Mouse (Mus musculus) limb, embryonic 14.5 days (tissue): ENCODE measurements around the gene Dna2. TPM values are rescaled to one million over a fixed set of nuclear protein-coding genes. Genes with fewer than 3 reads are reported as not detected.

ENCODE experiments used
- ATAC-seq: fragments of 200-750 bp; cut with Nextera tagmentation; 2 replicates; pipeline ENCODE4 v1.8.0; 2017; ENCODE audit warnings: low read depth, moderate number of reproducible peaks, moderate TSS enrichment; ENCODE audit not compliant: low FRiP score
- DNase-seq: peaks from one replicate; pipeline ENCODE4 v3.0.0-alpha.2; 2015; ENCODE audit warnings: low spot score
- H3K27ac ChIP-seq: fragments of 300-500 bp; sonication (generic); replicated peaks from 2 replicates; pipeline ENCODE4 v1.5.1; 2014; ENCODE audit warnings: low read depth, mild to moderate bottlenecking, low read length, moderate library complexity, mixed read lengths
- H3K27me3 ChIP-seq: fragments of 300-500 bp; sonication (generic); 2 replicates; pipeline ENCODE4 v1.6.1; 2014; ENCODE audit warnings: low read length, mixed read lengths; ENCODE audit not compliant: control insufficient read depth, insufficient read depth
- H3K36me3 ChIP-seq: fragments of 300-500 bp; sonication (generic); 2 replicates; pipeline ENCODE4 v1.6.1; 2014; ENCODE audit warnings: mild to moderate bottlenecking, low read length, moderate library complexity, mixed read lengths; ENCODE audit not compliant: control insufficient read depth, insufficient read depth
- H3K4me1 ChIP-seq: fragments of 300-500 bp; sonication (generic); 2 replicates; pipeline ENCODE4 v1.6.1; 2014; ENCODE audit warnings: antibody characterized with exemption, low read length, mixed read lengths; ENCODE audit not compliant: control insufficient read depth, insufficient read depth
- H3K4me2 ChIP-seq: fragments of 300-500 bp; sonication (generic); replicated peaks from 2 replicates; pipeline ENCODE4 v1.6.1; 2014; ENCODE audit warnings: low read depth, mild to moderate bottlenecking, low read length, moderate library complexity; ENCODE audit not compliant: severe bottlenecking
- H3K4me3 ChIP-seq: fragments of 300-500 bp; sonication (generic); replicated peaks from 2 replicates; pipeline ENCODE4 v1.5.1; 2014; ENCODE audit warnings: low read length
- H3K9ac ChIP-seq: fragments of 300-500 bp; sonication (generic); 2 replicates; pipeline ENCODE4 v1.6.1; 2014; ENCODE audit warnings: mild to moderate bottlenecking, low read depth, low read length, moderate library complexity; ENCODE audit not compliant: severe bottlenecking
- H3K9me3 ChIP-seq: fragments of 300-500 bp; sonication (generic); 2 replicates; pipeline ENCODE4 v1.6.1; 2016; ENCODE audit warnings: low read length; ENCODE audit not compliant: control insufficient read depth
- POLR2A ChIP-seq: fragments of 200-500 bp; IDR thresholded peaks from 2 replicates; pipeline ENCODE4 v1.8.0; 2012; ENCODE audit warnings: inconsistent platforms, mild to moderate bottlenecking, moderate library complexity, borderline replicate concordance; ENCODE audit not compliant: insufficient read depth, insufficient read length; ENCODE audit errors: extremely low read depth
- WGBS: fragments of 180-500 bp; shearing (Covaris S2); extraction: QIAGEN DNeasy Blood & Tissue Kit; methylation state at CpG from one replicate; pipeline ENCODE4 v1.1.7; 2014; 5-methylcytosine and 5-hydroxymethylcytosine counted together
- polyA plus RNA-seq, 2 experiments: library from polyadenylated mRNA; depleted of rRNA in 1 of 2; stranded (reverse) in 1 of 2; unstranded in 1 of 2; fragments of >200 nt; fragmentation: Nextera tagmentation in 1 of 2; extraction: Ambion mirVana in 1 of 2; gene quantifications; 2 replicates each; pipeline versions ENCODE4 v1.2.1 to v1.2.3; 2012 to 2014

Gene Dna2
- polyA plus RNA-seq, 2 experiments, result 13.2 to 25.5 TPM

DNA sequence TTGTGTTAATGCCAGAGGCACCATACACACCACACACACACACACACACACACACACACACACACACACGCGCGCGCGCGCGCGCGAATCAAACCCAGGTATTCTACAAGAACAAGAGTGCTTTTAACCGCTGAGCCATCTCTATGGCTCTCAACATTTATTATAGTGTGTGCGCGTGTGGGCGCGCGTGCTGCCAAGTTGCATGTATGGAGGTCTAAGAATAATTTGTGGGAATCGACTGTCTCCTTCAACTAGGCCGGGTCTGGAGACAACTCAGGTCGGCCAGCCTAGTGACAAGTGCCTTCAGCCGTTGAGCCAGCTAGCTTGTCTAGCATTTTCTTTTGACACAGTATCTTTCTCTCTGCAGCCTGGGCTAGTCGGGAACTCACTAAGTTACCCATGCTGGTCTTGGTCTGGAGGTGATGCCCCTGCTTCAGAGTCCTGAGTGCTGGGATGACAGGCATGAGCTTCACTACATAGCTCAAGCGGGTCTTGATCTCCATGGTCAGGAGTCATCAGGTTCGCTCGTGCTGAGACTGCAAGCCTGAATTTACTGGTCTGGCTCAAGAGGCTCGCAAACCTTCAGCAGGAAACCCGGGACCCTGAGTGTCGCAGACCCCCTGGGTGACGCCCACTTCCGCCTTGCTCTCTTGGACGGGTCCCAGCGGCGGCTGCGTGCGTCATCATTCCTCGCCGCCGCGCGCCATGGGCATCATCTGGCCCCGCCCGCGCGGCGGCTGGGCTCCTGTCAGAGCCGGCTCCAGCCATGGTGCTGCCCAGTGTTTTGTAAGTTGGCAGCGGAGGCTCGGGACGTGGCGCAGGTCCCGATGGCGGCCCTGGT lies 26.7 kb upstream of the Dna2 start, which contains the start of gene Slc25a16:
TSS of gene Slc25a16 (plus strand) at position 709 of the 841 bp plus-strand sequence.
- Histone ChIP-seq H3K4me3 (peak within 1 kb of the TSS; percentile 98), H3K9ac (peak within 1 kb of the TSS; percentile 93), H3K27ac (peak within 1 kb of the TSS; percentile 75), H3K36me3 (no peaks in the 10 kb centered on the region), H3K4me2 (peak within 1 kb of the TSS; percentile 91), H3K27me3 (no peaks in the 10 kb centered on the region), H3K4me1 (0 out of 2 replicates have a peak, but pooled peaks cover 7% of the 10 kb centered on the region), H3K9me3 (no peaks in the 10 kb centered on the region)
- peak; percentile 98 for ATAC-seq
- 5% methylated on average over 50 of the region's 50 CpGs for WGBS
- DNase-seq, result peak; percentile 94
- peak; percentile 49; the same call in 1 of the 2 replicates for TF ChIP-seq POLR2A

DNA sequence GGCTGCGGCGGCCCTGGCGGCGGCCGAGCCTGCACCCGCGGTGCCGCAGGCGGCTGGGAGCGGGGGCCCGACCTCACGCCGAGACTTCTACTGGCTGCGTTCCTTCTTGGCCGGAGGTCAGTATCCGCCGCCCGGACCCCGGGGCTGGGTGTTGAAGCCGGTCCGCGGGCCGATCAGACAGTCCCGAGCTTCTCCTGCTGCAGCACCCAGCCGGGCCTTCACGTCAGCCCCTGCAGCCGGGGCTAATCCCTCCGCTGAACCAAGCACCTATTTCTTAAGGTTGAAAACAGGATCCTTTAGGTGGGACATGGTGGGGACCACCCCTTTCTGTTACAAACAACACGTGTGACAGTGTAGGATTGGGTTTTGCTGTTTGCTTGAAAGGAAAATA lies 26.1 kb upstream of the Dna2 start:
- 0 out of 2 replicates have a peak, but pooled peaks cover 7% of the 10 kb centered on the region for H3K4me1 ChIP-seq

GRCm38 (mm10) chr10:62924096-62924635 lies 22.7 kb upstream of the Dna2 start:
- no peaks in the 10 kb centered on the region for H3K9me3 ChIP-seq
- TF ChIP-seq POLR2A, result no peak
- H3K9ac ChIP-seq, result no peak overlapping the region
- peaks cover 10% of the 10 kb centered on the region for H3K36me3 ChIP-seq
- no peak for DNase-seq
- H3K27me3 ChIP-seq, result no peaks in the 10 kb centered on the region
- 91% methylated on average over 4 of the region's 4 CpGs for WGBS
- no peak overlapping the region for H3K4me2 ChIP-seq
- H3K4me1 ChIP-seq, result 0 out of 2 replicates have a peak, but pooled peaks cover 7% of the 10 kb centered on the region
- no peak overlapping the region for H3K27ac ChIP-seq
- no peak for ATAC-seq
- H3K4me3 ChIP-seq, result no peak overlapping the region

More for the DNA sequence above, 26.1 kb upstream of the Dna2 start:
- no peaks in the 10 kb centered on the region for H3K36me3 ChIP-seq
- H3K9me3 ChIP-seq, result no peaks in the 10 kb centered on the region
- H3K27me3 ChIP-seq, result no peaks in the 10 kb centered on the region
- H3K27ac ChIP-seq, result peak overlapping the region; percentile 75
- DNase-seq (no peak), ATAC-seq (peak; percentile 51)
- peak overlapping the region; percentile 91 for H3K4me2 ChIP-seq
- WGBS, result 1% methylated on average over 19 of the region's 29 CpGs
- H3K4me3 ChIP-seq, result peak overlapping the region; percentile 98
- peak overlapping the region; percentile 93 for H3K9ac ChIP-seq
- TF ChIP-seq POLR2A, result no peak

GRCm38 (mm10) chr10:62932381-62932780 lies 14.4 kb upstream of the Dna2 start:
- no peaks in the 10 kb centered on the region for H3K27me3 ChIP-seq
- ATAC-seq (no peak), DNase-seq (no peak)
- H3K9me3 ChIP-seq, result no peaks in the 10 kb centered on the region
- no peak overlapping the region for H3K27ac ChIP-seq
- H3K4me3 ChIP-seq, result no peak overlapping the region
- no peak overlapping the region for H3K4me2 ChIP-seq
- TF ChIP-seq POLR2A, result no peak
- H3K36me3 ChIP-seq, result peaks cover 31% of the 10 kb centered on the region
- 92% methylated on average over 1 of the region's 1 CpGs for WGBS
- H3K9ac ChIP-seq, result no peak overlapping the region
- H3K4me1 ChIP-seq, result no peaks in the 10 kb centered on the region

GRCm38 (mm10) chr10:62944975-62945580 lies 1.7 kb upstream of the Dna2 start:
- 0 out of 2 replicates have a peak, but pooled peaks cover 4% of the 10 kb centered on the region for H3K4me1 ChIP-seq
- no peak overlapping the region for H3K9ac ChIP-seq
- TF ChIP-seq POLR2A, result no peak
- 88% methylated on average over 10 of the region's 10 CpGs for WGBS
- ATAC-seq (no peak), DNase-seq (no peak)
- H3K9me3 ChIP-seq, result no peaks in the 10 kb centered on the region
- H3K27ac ChIP-seq, result no peak overlapping the region
- H3K4me2 ChIP-seq, result no peak overlapping the region
- no peak overlapping the region for H3K4me3 ChIP-seq
- H3K27me3 ChIP-seq, result no peaks in the 10 kb centered on the region
- peaks cover 28% of the 10 kb centered on the region for H3K36me3 ChIP-seq
